Mouse (Mus musculus): ENCODE results near the gene Ppp1r18.

GRCm38 (mm10) chr17:35921710-35922109 lies 56.3 kb downstream of the Ppp1r18 start:
- TF ChIP-seq ZNF384 (IDR thresholded peaks at IDR 0.05; ENCODE audit: low read depth, low read length), result no peak
- no peak for TF ChIP-seq ZC3H11A (IDR thresholded peaks at IDR 0.05; ENCODE audit: borderline replicate concordance, low read depth, low read length)
- no peak for TF ChIP-seq CHD2 (IDR thresholded peaks at IDR 0.05; ENCODE audit: low read depth, low read length)
- TF ChIP-seq HCFC1 (IDR thresholded peaks at IDR 0.05; ENCODE audit: borderline replicate concordance, insufficient read depth, low read length), result no peak
- TF ChIP-seq MAFK (IDR thresholded peaks at IDR 0.05; ENCODE audit: insufficient read depth, low read depth, low read length), result no peak

Data from ES-E14 (cell line).